Mouse (Mus musculus) G1E (cell line): Measurements from ENCODE around the gene Slc50a1.

Experiments
- CTCF ChIP-seq: IDR thresholded peaks from 2 replicates; pipeline ENCODE4 v1.5.1; 2012; ENCODE audit warnings: low read depth, low read length, inconsistent platforms, mixed read lengths
- GATA2 ChIP-seq: IDR thresholded peaks from 2 replicates; pipeline ENCODE4 v1.6.1; 2012; ENCODE audit warnings: low read depth, low read length, inconsistent platforms, borderline replicate concordance
- POLR2AphosphoS5 ChIP-seq: IDR thresholded peaks from 2 replicates; pipeline ENCODE4 v1.6.1; 2012; ENCODE audit warnings: low read depth, low read length, inconsistent platforms; ENCODE audit not compliant: insufficient replicate concordance

DNA sequence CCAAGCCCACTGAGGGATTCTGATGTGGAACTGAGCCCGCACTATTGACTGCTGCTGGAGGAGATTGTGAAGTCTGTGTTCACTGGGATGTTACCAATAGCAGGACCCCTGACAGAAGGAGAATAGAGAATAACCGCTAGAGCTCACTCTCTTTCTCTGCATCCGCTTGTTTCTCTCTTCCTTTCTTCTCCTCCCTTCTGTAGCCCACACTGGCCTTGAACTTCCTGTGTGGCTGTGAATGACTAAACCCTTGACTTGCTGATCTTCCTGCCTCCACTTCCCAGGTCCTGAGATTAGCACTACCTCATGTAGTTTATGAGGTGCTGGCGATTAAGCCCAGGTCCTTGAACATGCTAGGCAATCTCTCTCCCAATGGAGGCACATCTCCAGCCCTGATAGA lies 22.9 kb downstream of the Slc50a1 start:
- no peak for TF ChIP-seq CTCF
- no peak for TF ChIP-seq GATA2
- TF ChIP-seq POLR2AphosphoS5: no peak
